Mouse (Mus musculus): ENCODE results near the gene Fads6.

GRCm38 (mm10) chr11:115286201-115286993, 11.1 kb downstream of the Fads6 start:
- no peak for TF ChIP-seq POLR2A (IDR thresholded peaks at IDR 0.05; ENCODE audit: extremely low read depth, insufficient read depth, low read length)
- no peak for TF ChIP-seq CTCF (IDR thresholded peaks at IDR 0.05; ENCODE audit: extremely low read depth, insufficient read depth, low read length)

Measured in cortical plate, adult 2 months (tissue).